Mouse (Mus musculus): ENCODE data around the gene Vezf1. TPM values are rescaled to one million over a fixed set of nuclear protein-coding genes. Genes with fewer than 3 reads are reported as not detected.

The Vezf1 gene
- polyA plus RNA-seq, 1 experiment = 58.4 TPM

GRCm38 (mm10) chr11:88075701-88076100, 7.6 kb downstream of the Vezf1 start:
- DNase-seq (ENCODE audit: low read depth) = peak; percentile 25
- peak; percentile 5; the same call in 1 of the 2 replicates for TF ChIP-seq CTCF (IDR thresholded peaks at IDR 0.05; ENCODE audit: borderline replicate concordance, extremely low read depth, insufficient read depth, insufficient read length)
- TF ChIP-seq POLR2A (IDR thresholded peaks at IDR 0.05; ENCODE audit: borderline replicate concordance, extremely low read depth, insufficient read depth, insufficient read length, poor library complexity, severe bottlenecking) = no peak

GRCm38 (mm10) chr11:88076394-88076793, 8.3 kb downstream of the Vezf1 start:
- TF ChIP-seq CTCF (IDR thresholded peaks at IDR 0.05; ENCODE audit: borderline replicate concordance, extremely low read depth, insufficient read depth, insufficient read length) = no peak
- TF ChIP-seq POLR2A (IDR thresholded peaks at IDR 0.05; ENCODE audit: borderline replicate concordance, extremely low read depth, insufficient read depth, insufficient read length, poor library complexity, severe bottlenecking) = no peak
- no peak for DNase-seq (ENCODE audit: low read depth)

DNA sequence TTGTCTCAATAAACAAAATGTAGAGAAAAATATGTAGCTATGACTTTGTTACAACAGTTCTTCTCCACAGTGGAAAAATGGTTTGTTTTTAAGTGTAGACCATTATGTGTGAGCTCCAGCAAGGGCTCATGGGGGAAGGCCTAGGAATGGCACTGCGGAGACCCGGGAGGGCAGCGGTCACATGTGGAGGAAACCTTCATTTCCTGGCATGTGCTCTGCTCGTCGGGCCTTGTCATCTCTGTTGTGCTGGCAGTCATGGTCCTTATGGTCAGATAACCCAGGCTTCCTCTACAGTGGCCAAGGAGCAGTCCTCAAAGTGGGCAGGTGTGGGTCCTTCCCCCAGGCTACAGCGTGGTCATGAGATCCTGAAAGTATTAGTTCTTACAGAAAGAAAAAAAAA, 15.6 kb downstream of the Vezf1 start:
- no peak for DNase-seq (ENCODE audit: low read depth)
- TF ChIP-seq CTCF (IDR thresholded peaks at IDR 0.05; ENCODE audit: borderline replicate concordance, extremely low read depth, insufficient read depth, insufficient read length) (no peak), POLR2A (IDR thresholded peaks at IDR 0.05; ENCODE audit: borderline replicate concordance, extremely low read depth, insufficient read depth, insufficient read length, poor library complexity, severe bottlenecking) (no peak)

DNA sequence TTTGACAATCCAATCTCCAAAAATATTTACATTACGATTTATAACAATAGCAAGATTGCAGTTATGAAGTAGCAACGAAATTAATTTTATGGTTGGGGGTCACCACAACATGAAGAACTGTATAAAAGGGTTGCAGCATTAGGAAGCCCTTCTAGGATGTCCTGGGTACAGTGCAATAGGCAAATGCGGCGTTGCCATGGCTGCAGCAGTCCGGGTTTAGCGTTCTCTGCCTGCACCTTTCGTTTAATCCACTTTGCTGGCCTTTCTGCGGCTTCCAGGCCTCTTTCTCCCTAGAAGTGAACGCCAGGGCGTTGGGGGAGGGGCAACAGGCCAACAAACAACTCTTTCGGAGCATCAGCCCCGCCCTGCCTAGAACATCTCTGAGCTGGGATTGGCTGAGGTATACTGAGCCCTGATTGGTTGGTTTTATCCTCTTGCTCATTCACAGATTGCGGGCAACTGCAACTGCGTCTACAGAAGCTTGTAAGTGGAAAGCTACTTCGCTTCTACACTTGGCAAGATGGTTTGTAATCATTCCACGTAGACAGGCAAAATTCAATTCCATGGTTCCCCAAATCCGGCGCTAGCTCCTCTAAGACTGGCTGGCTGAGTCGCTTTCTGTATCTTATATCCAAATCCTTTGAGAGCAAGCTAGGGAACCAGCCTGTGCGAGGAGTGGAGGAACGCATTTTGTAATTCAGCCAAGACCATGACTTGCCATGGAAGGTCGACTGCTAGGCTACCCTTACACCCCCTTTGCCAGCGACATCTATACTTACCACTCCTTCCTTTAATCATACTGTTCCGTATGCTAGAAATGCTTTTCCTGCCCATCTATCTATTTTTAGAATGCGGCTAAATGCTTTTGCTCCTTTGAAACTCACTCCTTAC, 18.9 kb downstream of the Vezf1 start:
- DNase-seq (ENCODE audit: low read depth) = peak; percentile 99
- TF ChIP-seq CTCF (IDR thresholded peaks at IDR 0.05; ENCODE audit: borderline replicate concordance, extremely low read depth, insufficient read depth, insufficient read length) (no peak), POLR2A (IDR thresholded peaks at IDR 0.05; ENCODE audit: borderline replicate concordance, extremely low read depth, insufficient read depth, insufficient read length, poor library complexity, severe bottlenecking) (no peak)

GRCm38 (mm10) chr11:88089150-88089549, 21.1 kb downstream of the Vezf1 start:
- DNase-seq (ENCODE audit: low read depth) = no peak
- TF ChIP-seq CTCF (IDR thresholded peaks at IDR 0.05; ENCODE audit: borderline replicate concordance, extremely low read depth, insufficient read depth, insufficient read length) (no peak), POLR2A (IDR thresholded peaks at IDR 0.05; ENCODE audit: borderline replicate concordance, extremely low read depth, insufficient read depth, insufficient read length, poor library complexity, severe bottlenecking) (no peak)

GRCm38 (mm10) chr11:88090293-88090692, 22.2 kb downstream of the Vezf1 start:
- DNase-seq (ENCODE audit: low read depth) = no peak
- TF ChIP-seq POLR2A (IDR thresholded peaks at IDR 0.05; ENCODE audit: borderline replicate concordance, extremely low read depth, insufficient read depth, insufficient read length, poor library complexity, severe bottlenecking) (no peak), CTCF (IDR thresholded peaks at IDR 0.05; ENCODE audit: borderline replicate concordance, extremely low read depth, insufficient read depth, insufficient read length) (no peak)

GRCm38 (mm10) chr11:88091949-88092348, 23.9 kb downstream of the Vezf1 start:
- no peak for TF ChIP-seq POLR2A (IDR thresholded peaks at IDR 0.05; ENCODE audit: borderline replicate concordance, extremely low read depth, insufficient read depth, insufficient read length, poor library complexity, severe bottlenecking)
- no peak for TF ChIP-seq CTCF (IDR thresholded peaks at IDR 0.05; ENCODE audit: borderline replicate concordance, extremely low read depth, insufficient read depth, insufficient read length)
- DNase-seq (ENCODE audit: low read depth) = no peak

GRCm38 (mm10) chr11:88097173-88097572, 29.1 kb downstream of the Vezf1 start:
- TF ChIP-seq CTCF (IDR thresholded peaks at IDR 0.05; ENCODE audit: borderline replicate concordance, extremely low read depth, insufficient read depth, insufficient read length) = no peak
- no peak for TF ChIP-seq POLR2A (IDR thresholded peaks at IDR 0.05; ENCODE audit: borderline replicate concordance, extremely low read depth, insufficient read depth, insufficient read length, poor library complexity, severe bottlenecking)
- DNase-seq (ENCODE audit: low read depth) = no peak

- no peak for DNase-seq (ENCODE audit: low read depth)
- no peak for TF ChIP-seq CTCF (IDR thresholded peaks at IDR 0.05; ENCODE audit: borderline replicate concordance, extremely low read depth, insufficient read depth, insufficient read length)
- no peak for TF ChIP-seq POLR2A (IDR thresholded peaks at IDR 0.05; ENCODE audit: borderline replicate concordance, extremely low read depth, insufficient read depth, insufficient read length, poor library complexity, severe bottlenecking)
Measured at GRCm38 (mm10) chr11:88098021-88098729, 30.1 kb downstream of the Vezf1 start, which contains the start of gene Cuedc1. Gene Cuedc1 (plus strand): TSS chr11:88098058.

- TF ChIP-seq POLR2A (IDR thresholded peaks at IDR 0.05; ENCODE audit: borderline replicate concordance, extremely low read depth, insufficient read depth, insufficient read length, poor library complexity, severe bottlenecking) = peak; percentile 43; the same call in 1 of the 2 replicates
- TF ChIP-seq CTCF (IDR thresholded peaks at IDR 0.05; ENCODE audit: borderline replicate concordance, extremely low read depth, insufficient read depth, insufficient read length) = peak; percentile 55
- DNase-seq (ENCODE audit: low read depth) = peak; percentile 83
Measured at GRCm38 (mm10) chr11:88098787-88099598, 30.9 kb downstream of the Vezf1 start.
